Mouse (Mus musculus): ENCODE measurements around the gene Olfr410. TPM values are rescaled to one million over a fixed set of nuclear protein-coding genes. Genes with fewer than 3 reads are reported as not detected.

The Olfr410 gene
- not detected in 2 replicates for polyA plus RNA-seq (2012; rRNA removed)

GRCm38 (mm10) chr11:74337931-74338330 lies at the start of gene Olfr410:
Gene Olfr410 (minus strand): TSS chr11:74338031.
- DNase-seq (ENCODE audit: extremely low spot score in 1 of 2, low spot score in 1 of 2): no peak

DNA sequence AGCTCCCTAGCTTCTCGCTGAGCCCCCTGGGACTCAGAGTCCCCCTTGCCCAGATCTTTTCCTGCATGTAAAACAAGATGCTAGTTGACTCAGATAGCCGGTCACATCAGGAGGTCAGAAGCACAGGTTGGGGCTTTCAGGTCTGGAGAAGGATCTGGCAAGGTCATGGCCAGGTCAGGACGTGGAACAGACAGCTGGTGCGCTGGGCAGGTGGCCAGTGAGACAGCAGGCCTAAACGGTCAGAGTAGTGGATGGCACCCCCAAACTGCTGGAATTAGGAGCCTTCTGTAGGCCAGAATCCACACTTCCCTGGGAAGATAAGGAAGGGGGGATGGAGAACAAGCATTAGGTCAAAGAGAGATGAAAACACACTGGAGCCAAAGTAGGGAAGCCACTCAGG lies 49.4 kb upstream of the Olfr410 start:
- no peak for DNase-seq (ENCODE audit: extremely low spot score in 1 of 2, low spot score in 1 of 2)

GRCm38 (mm10) chr11:74385674-74386073 lies 47.8 kb upstream of the Olfr410 start:
- no peak for DNase-seq (ENCODE audit: extremely low spot score in 1 of 2, low spot score in 1 of 2)

DNA sequence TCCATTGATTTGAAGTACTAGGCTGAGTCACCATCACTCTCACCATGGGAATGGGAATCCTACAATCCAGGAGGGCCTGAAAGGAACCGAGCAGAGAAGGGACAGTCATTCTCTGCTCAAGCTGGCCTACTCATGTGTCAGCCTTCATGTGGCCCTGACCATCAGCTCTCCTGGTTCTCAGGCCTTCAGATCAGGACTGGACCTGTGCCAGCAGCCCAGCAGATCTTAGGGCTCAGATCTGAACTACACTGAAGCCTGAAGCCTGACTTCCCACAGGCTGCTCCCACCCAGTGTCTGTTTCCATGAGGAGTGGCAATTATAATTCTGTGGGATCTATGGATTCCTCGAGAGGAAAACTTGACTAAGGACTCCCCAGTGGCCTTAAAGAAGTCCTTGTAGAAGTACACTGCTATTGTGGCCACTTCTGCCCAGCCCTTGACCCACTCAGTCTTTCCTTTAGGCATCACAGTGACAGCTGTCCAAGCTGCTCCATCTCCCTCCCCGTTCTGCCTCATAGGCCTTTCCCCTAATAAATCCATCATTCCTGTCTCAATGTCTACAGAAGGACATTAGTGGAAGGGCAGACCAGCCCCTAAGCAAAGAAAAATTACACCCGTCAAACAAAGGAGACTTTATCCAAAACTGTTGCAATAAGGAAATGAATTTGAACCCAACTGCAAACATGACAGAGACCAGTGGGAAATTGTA lies 41.5 kb upstream of the Olfr410 start:
- DNase-seq (ENCODE audit: extremely low spot score in 1 of 2, low spot score in 1 of 2): no peak

DNA sequence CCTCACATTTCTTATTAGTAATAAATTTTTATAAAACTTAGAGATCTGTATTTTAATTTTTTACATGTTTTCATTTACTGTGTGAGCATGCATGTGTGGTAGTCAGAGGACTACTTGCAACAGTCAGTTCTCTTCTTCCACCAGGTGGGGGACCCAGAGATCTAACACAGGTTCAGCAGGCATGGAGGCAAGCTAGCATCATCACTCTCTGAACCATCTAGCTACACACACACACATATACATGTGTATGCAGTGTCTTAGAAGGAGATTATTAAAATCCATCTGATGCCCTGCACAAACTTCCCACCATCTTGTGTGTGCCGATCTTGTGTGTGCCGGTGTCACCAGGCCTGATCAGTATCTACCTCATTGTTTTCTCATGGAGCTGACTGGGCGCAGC lies 39.0 kb upstream of the Olfr410 start:
- peak; percentile 60 to 88 for DNase-seq (ENCODE audit: extremely low spot score in 1 of 2, low spot score in 1 of 2)

DNA sequence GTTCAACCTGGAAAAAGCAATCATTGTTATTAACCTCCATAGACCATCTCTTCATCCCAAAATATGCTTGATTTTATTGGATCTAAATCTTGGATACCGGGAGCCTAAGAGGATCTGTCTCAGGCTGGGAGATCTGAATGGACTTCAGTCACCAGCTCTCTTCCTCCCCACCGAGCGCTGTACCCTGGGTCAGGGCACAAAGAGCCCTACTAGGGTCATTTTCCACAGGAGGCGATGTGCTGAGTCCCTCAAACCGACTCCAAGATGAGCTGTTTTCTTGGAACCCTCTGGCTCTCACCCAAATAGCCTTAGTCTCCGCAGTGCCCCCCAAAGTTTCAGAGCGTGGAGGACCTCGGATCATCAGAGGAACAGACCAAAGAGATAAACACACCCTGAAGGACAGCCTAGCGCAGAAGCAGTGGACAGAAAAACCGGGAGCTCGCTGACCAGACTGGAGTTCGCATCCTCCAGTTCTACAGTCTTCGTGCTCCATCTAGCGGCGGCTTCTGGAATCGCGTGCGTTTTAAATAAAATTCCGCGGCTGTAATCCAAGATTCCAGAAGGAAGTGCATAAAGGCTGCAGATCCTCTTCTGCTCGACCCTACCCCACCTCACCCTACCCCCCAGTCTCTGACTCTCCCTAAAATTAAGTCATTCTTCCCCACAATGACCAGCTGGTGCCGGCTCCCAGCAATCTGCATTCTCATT lies 33.7 kb upstream of the Olfr410 start:
- DNase-seq (ENCODE audit: extremely low spot score in 1 of 2, low spot score in 1 of 2): peak in 1 of 2 experiments; percentile 92

DNA sequence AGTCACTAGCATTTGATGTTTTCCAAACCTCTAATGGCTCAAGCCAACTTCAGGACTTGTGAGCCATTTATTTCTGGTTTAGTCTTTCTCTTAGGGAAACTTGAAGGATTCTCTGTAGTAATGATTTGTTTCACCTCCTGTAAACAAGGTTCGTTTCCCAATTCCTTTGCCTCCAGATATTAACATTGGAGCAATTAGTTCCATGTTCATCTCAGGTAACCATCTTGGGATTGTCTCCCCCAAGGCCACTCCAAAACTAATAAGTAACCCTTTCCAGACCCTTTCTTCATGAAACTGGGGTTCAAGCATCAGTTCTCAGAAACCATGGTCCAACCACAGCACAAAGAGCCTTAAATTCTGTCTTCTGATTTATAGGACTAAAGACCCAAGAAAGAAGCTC lies 23.9 kb upstream of the Olfr410 start, which contains the start of gene Olfr412:
TSS of gene Olfr412 (plus strand) at position 301 of the 400 bp plus-strand sequence.
- DNase-seq (ENCODE audit: extremely low spot score in 1 of 2, low spot score in 1 of 2): no peak

DNA sequence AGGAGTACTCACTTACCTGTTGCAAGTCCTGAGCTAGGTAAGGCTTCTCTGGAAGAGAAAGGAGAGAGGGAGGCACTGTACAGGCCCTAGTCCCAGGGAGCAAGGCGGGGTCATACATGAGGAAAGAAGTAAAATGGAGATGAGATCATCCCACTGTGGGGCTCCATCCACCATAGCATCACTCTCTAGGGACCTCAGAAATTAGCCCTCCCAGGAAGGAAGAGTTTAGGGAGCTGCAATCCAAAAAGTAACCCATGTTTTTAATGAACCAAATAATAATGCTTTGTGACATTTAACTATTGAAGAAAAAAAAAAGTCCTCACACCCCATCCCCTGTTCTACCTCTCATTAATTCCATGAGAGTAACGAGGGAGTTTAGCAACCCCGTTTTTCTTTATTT lies 14.7 kb upstream of the Olfr410 start, which contains the start of gene Olfr411:
TSS of gene Olfr411 (minus strand) at position 101 of the 400 bp plus-strand sequence.
- DNase-seq (ENCODE audit: extremely low spot score in 1 of 2, low spot score in 1 of 2): no peak

GRCm38 (mm10) chr11:74328781-74329180 lies 9.1 kb downstream of the Olfr410 start:
- DNase-seq (ENCODE audit: extremely low spot score in 1 of 2, low spot score in 1 of 2): no peak

GRCm38 (mm10) chr11:74326044-74326443 lies 11.8 kb downstream of the Olfr410 start:
- DNase-seq (ENCODE audit: extremely low spot score in 1 of 2, low spot score in 1 of 2): no peak

GRCm38 (mm10) chr11:74287256-74287655 lies 50.6 kb downstream of the Olfr410 start:
- no peak for DNase-seq (ENCODE audit: extremely low spot score in 1 of 2, low spot score in 1 of 2)

GRCm38 (mm10) chr11:74283436-74283835 lies 54.4 kb downstream of the Olfr410 start, which contains the start of gene Olfr59:
Gene Olfr59 (plus strand): TSS chr11:74283736.
- no peak for DNase-seq (ENCODE audit: extremely low spot score in 1 of 2, low spot score in 1 of 2)

Other genes with a start within 250 kb of the Olfr410 start
- not detected in 2 replicates for gene Olfr401, start 224.3 kb downstream of the Olfr410 start, polyA plus RNA-seq (2012; rRNA removed)
- not detected in 2 replicates for gene Olfr402, start 184.5 kb downstream of the Olfr410 start, polyA plus RNA-seq (2012; rRNA removed)
- gene Olfr403, start 151.8 kb downstream of the Olfr410 start, polyA plus RNA-seq (2012; rRNA removed): not detected in 2 replicates
- not detected in 2 replicates for gene Olfr43, start 126.7 kb downstream of the Olfr410 start, polyA plus RNA-seq (2012; rRNA removed)
- gene Olfr406, start 78.2 kb downstream of the Olfr410 start, polyA plus RNA-seq (2012; rRNA removed): not detected in 2 replicates
- not detected in 2 replicates for gene Olfr59, start 54.3 kb downstream of the Olfr410 start, polyA plus RNA-seq (2012; rRNA removed)
- gene Olfr411, start 14.6 kb upstream of the Olfr410 start, polyA plus RNA-seq (2012; rRNA removed): not detected in 2 replicates
- not detected in 2 replicates for gene Olfr412, start 24.0 kb upstream of the Olfr410 start, polyA plus RNA-seq (2012; rRNA removed)